Mouse (Mus musculus): ENCODE measurements at regions not wholly inside any gene's neighbourhood (a gene's known extent, or its start where the extent isn't known, plus 50 kb on each side); places are given as distances from the start of the nearest gene placed in this dataset.

DNA sequence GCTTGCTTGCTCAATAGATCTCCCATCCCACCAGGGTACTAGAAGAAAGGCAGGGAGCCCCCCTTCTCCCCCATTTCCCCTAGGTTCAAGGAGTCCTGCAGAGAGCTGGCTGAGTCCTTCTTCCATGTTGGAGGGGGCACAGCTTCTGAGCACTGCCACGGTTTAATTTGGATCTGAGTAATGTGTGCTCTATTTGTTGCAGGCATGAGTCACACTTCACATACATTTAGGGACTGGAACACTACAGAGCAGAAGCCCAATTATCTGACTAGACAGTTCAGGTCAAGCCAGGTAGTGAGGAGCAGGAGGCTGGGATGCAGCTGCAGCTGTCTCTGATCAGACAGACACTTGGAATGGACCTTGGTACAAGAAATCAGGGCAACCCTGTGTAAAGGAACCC lies 644.1 kb upstream of the Fam19a5 start:
- peak; percentile 65 for ATAC-seq (ENCODE audit: low TSS enrichment)

GRCm38 (mm10) chr15:86903006-86903405 lies 641.1 kb upstream of the Fam19a5 start:
- no peak for ATAC-seq (ENCODE audit: low TSS enrichment)

- no peak for ATAC-seq (ENCODE audit: low TSS enrichment)
Measured at GRCm38 (mm10) chr15:86913276-86913675, 630.8 kb upstream of the Fam19a5 start.

DNA sequence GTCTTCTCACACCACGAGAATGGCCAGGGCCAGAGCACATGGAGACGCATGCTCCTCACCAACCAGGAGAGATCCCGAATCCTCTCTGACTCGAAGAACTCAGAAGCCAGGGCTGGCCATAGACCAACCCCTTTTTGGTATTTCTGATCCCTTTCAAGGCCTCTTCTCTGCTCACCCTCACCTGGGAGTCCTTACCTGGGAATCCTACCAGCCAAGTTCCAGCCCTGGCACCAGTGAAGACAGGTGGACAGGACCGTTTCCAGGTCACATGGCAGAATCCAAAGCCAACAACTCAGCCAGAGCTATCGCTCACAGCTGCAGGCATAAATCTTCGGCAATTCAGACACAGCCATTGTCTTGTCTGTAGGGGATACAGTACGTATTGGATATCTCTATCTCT lies 626.2 kb upstream of the Fam19a5 start:
- ATAC-seq (ENCODE audit: low TSS enrichment), result no peak

- no peak for ATAC-seq (ENCODE audit: low TSS enrichment)
Measured at GRCm38 (mm10) chr15:86919704-86920103, 624.4 kb upstream of the Fam19a5 start.

- ATAC-seq (ENCODE audit: low TSS enrichment), result no peak
Measured at GRCm38 (mm10) chr15:86920185-86920584, 623.9 kb upstream of the Fam19a5 start.

GRCm38 (mm10) chr15:86921401-86921800 lies 622.7 kb upstream of the Fam19a5 start:
- no peak for ATAC-seq (ENCODE audit: low TSS enrichment)

DNA sequence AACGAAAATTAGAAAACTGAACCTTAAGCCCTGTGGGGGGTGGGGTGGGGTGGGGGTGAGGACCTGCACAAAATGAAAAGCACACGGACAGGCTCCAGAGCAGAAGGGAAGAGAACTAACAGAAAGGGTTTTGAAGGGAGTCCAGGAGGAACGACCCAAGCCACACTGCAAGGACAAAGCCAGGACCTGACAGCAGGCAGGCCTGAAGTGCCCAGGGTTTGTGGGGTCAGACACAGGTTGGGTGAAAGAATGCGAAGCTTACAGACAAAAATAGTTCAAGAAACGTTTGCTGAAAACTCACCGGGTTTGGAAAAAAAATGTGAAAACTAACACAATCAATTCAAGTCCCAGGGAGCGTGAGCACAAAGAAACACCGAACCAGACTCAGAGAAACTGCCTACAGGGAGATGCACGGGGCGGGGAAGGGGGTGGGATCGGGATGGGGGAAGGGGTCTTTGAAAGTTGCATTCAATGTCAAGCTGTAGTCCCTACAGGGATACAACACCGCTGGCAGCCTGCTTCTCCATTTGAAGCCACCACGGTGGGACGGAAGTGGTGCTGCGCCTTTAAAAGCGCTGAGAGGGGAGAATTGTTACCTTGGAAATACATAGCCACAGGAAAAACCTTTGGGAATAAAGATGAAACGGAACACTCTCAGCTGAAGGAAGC lies 618.9 kb upstream of the Fam19a5 start:
- no peak for ATAC-seq (ENCODE audit: low TSS enrichment)

GRCm38 (mm10) chr15:86932345-86933075 lies 611.6 kb upstream of the Fam19a5 start:
- ATAC-seq (ENCODE audit: low TSS enrichment), result no peak

DNA sequence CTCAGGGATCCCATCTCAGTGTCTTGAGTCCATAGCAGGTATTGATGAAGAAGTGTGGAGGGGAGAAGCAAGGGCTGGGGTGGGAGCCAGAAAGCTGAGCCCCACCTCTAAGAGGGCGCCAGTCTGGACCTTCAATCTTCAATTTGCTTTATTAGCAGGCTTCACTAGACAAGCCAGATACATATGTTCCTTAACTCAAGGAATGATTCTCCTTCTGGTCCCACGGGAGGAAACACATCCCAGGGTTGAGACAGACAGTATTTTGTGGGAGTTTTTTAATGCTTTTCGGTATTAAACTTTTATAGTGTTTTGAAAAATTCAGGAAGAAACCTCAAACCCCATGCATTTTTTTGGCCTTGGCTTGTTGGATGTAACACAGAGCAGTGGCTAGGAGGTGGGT lies 606.7 kb upstream of the Fam19a5 start:
- ATAC-seq (ENCODE audit: low TSS enrichment), result no peak

DNA sequence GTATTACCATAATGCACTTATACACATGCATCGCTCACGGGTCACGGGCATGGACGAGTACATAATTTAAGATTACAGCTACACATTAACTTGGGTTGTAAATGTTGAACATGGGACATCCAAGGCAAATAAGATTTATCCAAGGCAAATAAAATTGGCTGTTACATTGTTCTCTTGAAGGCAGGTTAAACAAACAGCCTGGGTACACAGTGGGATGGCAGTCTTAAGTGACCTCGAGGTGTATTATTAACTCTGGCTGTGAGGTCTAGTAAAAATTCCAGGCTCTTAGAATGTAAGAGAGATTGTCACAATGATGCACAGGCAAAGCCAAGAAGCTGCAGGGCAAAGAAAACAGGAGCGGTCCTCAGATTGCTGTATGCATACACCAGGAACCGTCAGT lies 599.6 kb upstream of the Fam19a5 start:
- no peak for ATAC-seq (ENCODE audit: low TSS enrichment)

GRCm38 (mm10) chr15:86952593-86952992 lies 591.5 kb upstream of the Fam19a5 start:
- ATAC-seq (ENCODE audit: low TSS enrichment), result no peak

- ATAC-seq (ENCODE audit: low TSS enrichment), result peak; percentile 78
Measured at GRCm38 (mm10) chr15:86957872-86958271, 586.2 kb upstream of the Fam19a5 start.

DNA sequence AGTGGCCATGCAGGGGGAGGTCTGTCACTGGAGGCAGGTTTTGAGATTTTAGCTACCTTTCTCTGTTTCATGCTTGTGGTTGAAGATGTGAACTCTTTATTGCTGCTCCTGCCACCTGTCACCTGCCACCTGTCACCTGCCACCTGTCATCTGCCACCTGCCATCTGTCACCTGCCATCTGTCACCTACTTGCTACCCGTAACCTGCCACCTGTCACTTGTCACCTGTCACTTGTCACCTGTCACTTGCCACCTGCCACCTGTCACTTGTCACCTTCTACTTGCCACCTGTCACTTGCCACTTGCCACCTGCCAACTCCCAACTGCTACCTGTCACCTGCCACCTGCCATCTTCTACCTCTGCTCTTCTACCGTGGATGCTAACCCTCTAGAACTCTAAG lies 581.2 kb upstream of the Fam19a5 start:
- ATAC-seq (ENCODE audit: low TSS enrichment), result no peak

DNA sequence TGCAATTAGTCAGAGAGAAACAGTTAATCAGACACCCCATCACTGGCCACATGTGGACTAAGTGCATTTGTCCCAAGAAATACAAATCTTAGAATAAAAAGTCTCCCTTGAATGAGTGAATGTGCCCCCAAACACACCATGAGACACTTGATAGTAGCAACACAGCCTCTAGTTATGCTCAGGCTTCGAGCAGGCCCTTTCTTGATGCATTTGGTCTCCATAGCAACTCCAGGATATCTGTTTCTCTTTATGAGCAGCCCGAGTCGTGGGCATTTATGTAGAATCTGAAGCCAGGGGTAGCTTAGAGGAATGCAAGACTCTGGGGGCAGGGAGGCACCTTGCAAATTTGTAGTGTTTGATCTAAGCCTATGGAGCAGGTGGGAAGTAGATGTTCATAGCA lies 580.6 kb upstream of the Fam19a5 start:
- no peak for ATAC-seq (ENCODE audit: low TSS enrichment)

DNA sequence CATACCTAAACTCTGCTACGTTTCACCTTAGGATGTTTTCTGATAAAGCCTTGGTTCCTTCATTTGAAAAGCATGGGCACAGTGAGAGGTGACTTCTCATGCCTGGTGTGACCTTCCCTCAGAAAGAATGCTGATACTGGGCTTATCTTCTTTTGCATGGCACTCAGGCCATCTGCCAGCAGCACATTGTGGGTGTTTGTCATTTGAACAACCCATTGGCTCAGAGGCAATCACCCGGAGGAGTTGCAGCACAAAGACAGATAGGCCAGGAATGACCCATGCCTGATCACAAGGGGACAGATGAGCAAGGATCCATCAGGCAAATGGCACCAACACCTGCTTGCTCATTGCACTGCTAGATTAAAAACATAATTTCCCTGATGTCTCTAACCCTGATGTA lies 572.7 kb upstream of the Fam19a5 start:
- no peak for ATAC-seq (ENCODE audit: low TSS enrichment)

DNA sequence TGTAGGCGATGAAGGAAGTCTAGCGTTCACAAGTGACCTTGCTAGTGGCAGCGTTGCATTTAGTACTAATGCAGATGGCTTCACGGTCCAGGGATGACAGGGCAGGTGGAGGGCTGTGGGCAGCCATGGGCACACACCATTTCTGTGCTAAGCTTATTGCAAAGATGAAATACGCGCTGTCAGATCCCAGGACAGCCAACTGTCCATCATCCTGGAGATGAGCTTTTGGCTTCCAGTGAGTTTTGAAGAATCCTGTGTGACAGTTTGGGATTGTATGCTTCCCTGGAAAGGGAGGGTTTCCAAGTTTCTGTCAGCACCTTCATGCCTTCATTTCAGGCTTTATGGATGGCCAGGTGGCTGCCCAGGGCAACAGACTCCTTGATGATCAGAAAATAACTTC lies 547.9 kb upstream of the Fam19a5 start:
- no peak for ATAC-seq (ENCODE audit: low TSS enrichment)

DNA sequence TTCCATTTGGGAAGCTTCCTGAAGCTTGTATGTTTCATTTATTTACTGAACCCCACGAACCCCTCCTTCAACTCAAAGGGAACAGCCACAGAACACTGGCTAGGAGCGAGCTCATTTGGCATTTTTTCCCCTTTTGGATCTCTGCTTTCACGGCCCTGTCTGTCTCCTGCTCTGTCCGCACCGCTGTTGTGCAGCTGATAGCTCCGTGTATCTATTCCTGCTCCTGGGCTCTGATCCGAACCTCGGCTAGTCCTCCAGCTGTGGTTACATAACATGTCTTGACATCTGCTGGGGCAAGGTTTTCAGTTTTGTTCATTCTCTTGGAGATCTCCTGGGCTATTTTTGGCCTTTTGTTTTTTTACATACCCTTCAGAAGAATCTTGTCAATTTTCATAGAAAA lies 525.1 kb upstream of the Fam19a5 start:
- ATAC-seq (ENCODE audit: low TSS enrichment), result no peak

DNA sequence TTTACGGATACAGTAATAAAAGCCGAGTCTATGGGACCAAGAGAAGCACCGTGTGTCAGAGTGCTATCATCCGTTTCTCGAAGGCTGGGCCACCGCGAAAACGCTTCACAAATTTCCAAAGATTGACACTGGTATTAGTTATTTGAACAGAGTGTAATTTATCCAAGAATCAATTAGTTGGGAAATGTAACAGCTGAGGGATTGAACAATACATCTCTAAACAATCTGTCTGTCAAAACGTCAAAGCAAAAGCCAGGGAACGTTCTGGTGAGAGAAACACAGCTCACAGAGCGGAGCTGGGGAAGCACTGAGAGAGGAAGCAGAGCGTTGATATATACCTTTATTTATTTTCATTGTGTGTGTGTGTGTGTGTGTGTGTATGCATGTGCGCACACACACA lies 498.1 kb upstream of the Fam19a5 start:
- ATAC-seq (ENCODE audit: low TSS enrichment), result no peak

GRCm38 (mm10) chr15:87054186-87054585 lies 489.9 kb upstream of the Fam19a5 start:
- ATAC-seq (ENCODE audit: low TSS enrichment), result no peak

DNA sequence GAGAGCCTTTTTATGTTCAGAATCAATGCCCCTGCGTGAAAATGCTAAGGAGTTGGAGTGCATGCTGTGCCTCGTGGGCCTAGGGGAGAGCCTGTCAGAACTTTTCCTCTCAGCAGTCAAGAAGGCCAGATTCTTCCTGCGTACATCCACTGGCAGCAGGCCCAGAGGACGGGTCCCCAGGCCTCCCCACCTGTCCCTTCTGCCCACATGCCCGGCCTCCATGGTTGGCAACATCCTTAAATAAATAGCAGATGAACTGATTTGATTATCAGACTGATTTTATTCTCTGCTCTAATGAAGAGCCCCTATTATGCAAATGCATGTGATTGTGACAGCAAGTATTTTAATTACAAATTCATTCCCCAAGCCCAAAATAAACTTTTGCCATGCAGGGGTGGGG lies 479.2 kb upstream of the Fam19a5 start:
- no peak for ATAC-seq (ENCODE audit: low TSS enrichment)

GRCm38 (mm10) chr15:87068261-87068660 lies 475.8 kb upstream of the Fam19a5 start:
- ATAC-seq (ENCODE audit: low TSS enrichment), result no peak

DNA sequence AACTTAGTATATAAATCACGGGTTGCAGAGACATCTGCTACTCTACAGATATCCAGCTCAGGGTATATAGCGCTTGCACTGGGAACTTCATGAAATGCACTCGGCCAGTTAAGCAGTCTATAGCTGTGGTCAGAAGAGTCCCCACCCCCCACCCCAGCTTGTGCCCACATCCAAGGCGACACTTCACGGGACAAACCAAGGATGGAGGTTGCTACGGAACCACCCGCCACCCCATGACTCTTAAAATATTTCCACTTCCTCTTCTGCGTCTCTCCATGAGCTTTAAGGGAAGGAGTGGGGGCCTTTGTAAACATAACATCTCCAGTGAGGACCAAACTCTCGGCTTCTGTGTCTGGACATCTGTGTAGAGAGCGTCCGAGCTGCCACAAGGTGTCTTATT lies 469.5 kb upstream of the Fam19a5 start:
- ATAC-seq (ENCODE audit: low TSS enrichment), result no peak

- ATAC-seq (ENCODE audit: low TSS enrichment), result no peak
Measured at GRCm38 (mm10) chr15:87089827-87090226, 454.3 kb upstream of the Fam19a5 start.
